Mouse (Mus musculus) forebrain, embryonic 15.5 days (tissue): ENCODE results near the gene Pde5a. TPM values are rescaled to one million over a fixed set of nuclear protein-coding genes. Genes with fewer than 3 reads are reported as not detected.

Experiments
- ATAC-seq: fragments of 200-750 bp; cut with Nextera tagmentation; replicated peaks from 2 replicates; pipeline ENCODE4 v1.8.0; 2017; ENCODE audit warnings: mild to moderate bottlenecking, moderate TSS enrichment, moderate library complexity
- H3K27ac ChIP-seq: fragments of 300-500 bp; sonication (generic); replicated peaks from 2 replicates; pipeline ENCODE4 v1.5.1; 2015; ENCODE audit warnings: mild to moderate bottlenecking, inconsistent platforms
- H3K27me3 ChIP-seq: fragments of 300-500 bp; sonication (generic); 2 replicates; pipeline ENCODE4 v1.6.1; 2015; ENCODE audit warnings: inconsistent platforms
- H3K36me3 ChIP-seq: fragments of 300-500 bp; sonication (generic); 2 replicates; pipeline ENCODE4 v1.6.1; 2015; ENCODE audit warnings: mild to moderate bottlenecking, inconsistent platforms
- H3K4me1 ChIP-seq: fragments of 300-500 bp; sonication (generic); 2 replicates; pipeline ENCODE4 v1.6.1; 2015; ENCODE audit warnings: inconsistent platforms
- H3K4me2 ChIP-seq: fragments of 300-500 bp; sonication (generic); replicated peaks from 2 replicates; pipeline ENCODE4 v1.6.1; 2015; ENCODE audit warnings: mild to moderate bottlenecking, inconsistent platforms
- H3K4me3 ChIP-seq: fragments of 300-500 bp; sonication (generic); 2 replicates; pipeline ENCODE4 v1.5.1; 2015; ENCODE audit warnings: mild to moderate bottlenecking, inconsistent platforms
- H3K9ac ChIP-seq: fragments of 300-500 bp; sonication (generic); replicated peaks from 2 replicates; pipeline ENCODE4 v1.6.1; 2015; ENCODE audit warnings: mild to moderate bottlenecking, inconsistent platforms
- H3K9me3 ChIP-seq: fragments of 300-500 bp; sonication (generic); 2 replicates; pipeline ENCODE4 v1.6.1; 2016; ENCODE audit warnings: inconsistent platforms
- WGBS: fragments of 180-500 bp; shearing (Covaris S2); methylation state at CpG from one replicate; pipeline ENCODE4 v1.1.7; 2015; ENCODE audit warnings: mixed read lengths; 5-methylcytosine and 5-hydroxymethylcytosine counted together
- polyA plus RNA-seq: library from polyadenylated mRNA; unstranded; fragments of >200 nt; fragmentation: Nextera tagmentation; extraction: Ambion mirVana; gene quantifications from 2 replicates; pipeline ENCODE4 v1.2.1, GENCODE M21; 2015

Pde5a gene
- polyA plus RNA-seq, 1 experiment from 2014 or later = 3.0 TPM

GRCm38 (mm10) chr3:122781417-122781816 lies 52.7 kb downstream of the Pde5a start:
- Histone ChIP-seq H3K9ac (no peak overlapping the region), H3K36me3 (no peaks in the 10 kb centered on the region), H3K27me3 (no peaks in the 10 kb centered on the region), H3K4me2 (no peak overlapping the region), H3K27ac (no peak overlapping the region), H3K4me3 (no peak overlapping the region), H3K9me3 (no peaks in the 10 kb centered on the region), H3K4me1 (no peaks in the 10 kb centered on the region)
- ATAC-seq = no peak
- WGBS = 27% methylated on average over 6 of the region's 6 CpGs

GRCm38 (mm10) chr3:122784245-122784644 lies 55.5 kb downstream of the Pde5a start:
- Histone ChIP-seq H3K4me2 (no peak overlapping the region), H3K36me3 (no peaks in the 10 kb centered on the region), H3K9ac (no peak overlapping the region), H3K4me1 (peaks cover 6% of the 10 kb centered on the region; the same call in 1 of the 2 replicates), H3K27ac (no peak overlapping the region), H3K4me3 (no peak overlapping the region), H3K27me3 (no peaks in the 10 kb centered on the region), H3K9me3 (no peaks in the 10 kb centered on the region)
- ATAC-seq = no peak
- 56% methylated on average over 1 of the region's 1 CpGs for WGBS

- peak; percentile 75 for ATAC-seq
- Histone ChIP-seq H3K4me3 (no peak overlapping the region), H3K27me3 (no peaks in the 10 kb centered on the region), H3K36me3 (no peaks in the 10 kb centered on the region; the same call in 1 of the 2 replicates), H3K4me1 (peaks cover 6% of the 10 kb centered on the region; the same call in 1 of the 2 replicates), H3K4me2 (no peak overlapping the region), H3K9ac (no peak overlapping the region), H3K9me3 (no peaks in the 10 kb centered on the region), H3K27ac (peak overlapping the region; percentile 76)
- WGBS = 66% methylated on average over 9 of the region's 9 CpGs
Measured at GRCm38 (mm10) chr3:122788314-122788713, 59.6 kb downstream of the Pde5a start.

- H3K4me3 ChIP-seq = no peak overlapping the region
- 91% methylated on average over 6 of the region's 6 CpGs for WGBS
- peaks cover 6% of the 10 kb centered on the region; the same call in 1 of the 2 replicates for H3K4me1 ChIP-seq
- H3K36me3 ChIP-seq = no peaks in the 10 kb centered on the region; the same call in 1 of the 2 replicates
- H3K27me3 ChIP-seq = no peaks in the 10 kb centered on the region
- ATAC-seq = no peak
- H3K9me3 ChIP-seq = no peaks in the 10 kb centered on the region
- H3K9ac ChIP-seq = no peak overlapping the region
- no peak overlapping the region for H3K27ac ChIP-seq
- H3K4me2 ChIP-seq = no peak overlapping the region
Measured at GRCm38 (mm10) chr3:122789544-122789943, 60.8 kb downstream of the Pde5a start.

- no peak overlapping the region for H3K4me3 ChIP-seq
- peak overlapping the region; percentile 15; the same call in 1 of the 2 replicates for H3K27ac ChIP-seq
- peaks cover 33% of the 10 kb centered on the region for H3K4me1 ChIP-seq
- H3K9me3 ChIP-seq = no peaks in the 10 kb centered on the region
- H3K4me2 ChIP-seq = no peak overlapping the region
- WGBS = 53% methylated on average over 6 of the region's 6 CpGs
- H3K27me3 ChIP-seq = no peaks in the 10 kb centered on the region
- H3K9ac ChIP-seq = no peak overlapping the region
- H3K36me3 ChIP-seq = no peaks in the 10 kb centered on the region
- no peak for ATAC-seq
Measured at GRCm38 (mm10) chr3:122800050-122800449, 71.3 kb downstream of the Pde5a start.

- Histone ChIP-seq H3K9ac (no peak overlapping the region), H3K4me2 (no peak overlapping the region)
- WGBS = 26% methylated on average over 10 of the region's 10 CpGs
Measured at GRCm38 (mm10) chr3:122800553-122801435, 72.0 kb downstream of the Pde5a start.

DNA sequence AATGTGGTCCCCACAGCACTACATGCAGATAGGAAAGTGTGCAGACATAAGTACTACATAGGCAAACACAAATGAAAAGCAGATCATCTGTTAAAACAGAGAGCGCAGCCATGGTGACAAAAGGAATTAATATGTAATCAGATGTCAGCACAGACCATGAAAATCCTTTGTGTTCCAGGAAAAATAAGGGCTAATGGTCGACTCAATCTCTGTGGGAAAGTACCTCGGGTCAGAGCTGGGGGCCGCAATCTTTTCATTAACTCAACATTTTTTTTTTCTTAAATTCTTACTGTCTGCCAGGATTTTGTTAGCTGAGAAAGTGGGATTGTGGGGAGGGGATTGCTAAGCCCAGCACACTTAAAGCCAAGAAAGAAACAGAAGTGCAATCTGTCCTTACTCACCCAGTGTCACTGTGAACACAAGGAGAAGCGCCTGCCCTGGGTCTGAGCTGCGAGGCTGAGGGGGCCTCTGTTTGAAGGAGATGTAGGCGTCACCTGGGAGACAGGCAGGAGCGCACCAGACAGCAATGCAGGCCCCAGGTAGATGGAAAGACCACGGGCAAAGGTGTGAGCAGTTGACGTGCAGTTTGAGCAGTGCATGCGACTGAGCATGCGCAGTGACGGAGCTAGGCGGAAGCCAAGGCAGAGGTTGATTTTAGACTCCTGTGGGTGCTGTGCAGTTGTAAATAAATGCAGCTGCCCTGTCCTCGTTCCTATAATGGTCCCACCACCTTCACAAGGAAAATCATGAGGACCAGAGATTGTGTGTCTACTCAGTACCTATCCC lies 72.9 kb downstream of the Pde5a start:
- WGBS = 64% methylated on average over 15 of the region's 15 CpGs

More at GRCm38 (mm10) chr3:122800553-122801435, 72.0 kb downstream of the Pde5a start:
- Histone ChIP-seq H3K27ac (peak overlapping the region; percentile 78), H3K4me1 (peaks cover 33% of the 10 kb centered on the region), H3K9me3 (no peaks in the 10 kb centered on the region), H3K36me3 (no peaks in the 10 kb centered on the region), H3K4me3 (no peak overlapping the region), H3K27me3 (no peaks in the 10 kb centered on the region)
- ATAC-seq = peak; percentile 27; the same call in 1 of the 2 replicates

GRCm38 (mm10) chr3:122807313-122807712 lies 78.6 kb downstream of the Pde5a start:
- no peak overlapping the region for H3K9ac ChIP-seq
- no peaks in the 10 kb centered on the region for H3K36me3 ChIP-seq
- 63% methylated on average over 8 of the region's 8 CpGs for WGBS
- no peaks in the 10 kb centered on the region for H3K27me3 ChIP-seq
- no peak for ATAC-seq
- no peak overlapping the region for H3K4me3 ChIP-seq
- no peaks in the 10 kb centered on the region for H3K9me3 ChIP-seq
- H3K4me2 ChIP-seq = no peak overlapping the region
- H3K4me1 ChIP-seq = peaks cover 8% of the 10 kb centered on the region
- no peak overlapping the region; the same call in 1 of the 2 replicates for H3K27ac ChIP-seq

More for the DNA sequence above, 72.9 kb downstream of the Pde5a start:
- H3K4me3 ChIP-seq = no peak overlapping the region
- H3K27ac ChIP-seq = peak overlapping the region; percentile 78
- ATAC-seq = peak; percentile 62
- no peaks in the 10 kb centered on the region for H3K9me3 ChIP-seq
- H3K27me3 ChIP-seq = no peaks in the 10 kb centered on the region
- H3K36me3 ChIP-seq = no peaks in the 10 kb centered on the region
- H3K4me1 ChIP-seq = peaks cover 33% of the 10 kb centered on the region
- H3K4me2 ChIP-seq = no peak overlapping the region
- H3K9ac ChIP-seq = no peak overlapping the region

DNA sequence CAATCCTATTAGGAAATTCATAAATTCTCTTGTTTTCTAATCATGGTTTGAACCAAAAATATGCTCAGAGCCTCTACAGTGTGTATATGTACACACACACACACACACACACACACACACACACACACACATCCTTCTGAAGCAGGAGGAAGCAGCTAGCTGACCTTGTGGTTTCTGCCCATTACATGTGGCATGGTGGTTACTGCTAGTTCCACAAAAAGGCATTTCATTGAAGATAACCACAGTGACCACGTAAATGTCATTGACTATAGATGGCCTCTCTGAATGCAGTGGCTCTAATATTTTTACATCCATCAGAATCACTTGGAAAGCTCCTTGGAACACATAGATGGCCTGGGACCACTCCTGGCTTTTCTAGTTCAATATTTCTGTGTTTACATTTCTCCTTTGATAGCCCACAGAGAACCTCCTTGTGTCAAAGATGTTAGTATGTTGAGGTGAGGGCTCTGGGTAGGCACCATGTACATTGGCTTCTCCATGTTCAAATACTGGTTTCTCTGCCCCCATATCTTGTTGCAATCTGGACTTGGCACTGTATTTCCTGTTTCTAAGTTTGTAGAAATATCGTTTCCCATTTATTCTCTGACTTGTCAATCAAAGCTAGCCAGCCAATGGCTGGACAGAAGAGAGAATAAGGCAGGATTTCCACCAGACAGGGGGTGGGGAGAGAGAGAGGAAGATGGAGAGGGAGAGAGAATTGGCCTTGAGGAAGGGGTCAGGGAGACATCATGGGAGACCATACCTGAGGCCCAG lies 81.5 kb downstream of the Pde5a start:
- Histone ChIP-seq H3K27me3 (no peaks in the 10 kb centered on the region), H3K9me3 (no peaks in the 10 kb centered on the region), H3K9ac (no peak overlapping the region), H3K36me3 (no peaks in the 10 kb centered on the region), H3K27ac (no peak overlapping the region), H3K4me1 (peaks cover 9% of the 10 kb centered on the region; the same call in 1 of the 2 replicates), H3K4me3 (no peak overlapping the region), H3K4me2 (no peak overlapping the region)
- ATAC-seq = no peak
- 95% methylated on average over 2 of the region's 2 CpGs for WGBS

- Histone ChIP-seq H3K4me2 (no peak overlapping the region), H3K9me3 (no peaks in the 10 kb centered on the region), H3K27me3 (no peaks in the 10 kb centered on the region), H3K27ac (no peak overlapping the region), H3K4me1 (peaks cover 9% of the 10 kb centered on the region; the same call in 1 of the 2 replicates), H3K36me3 (no peaks in the 10 kb centered on the region), H3K9ac (no peak overlapping the region), H3K4me3 (no peak overlapping the region)
- 91% methylated on average over 5 of the region's 5 CpGs for WGBS
- no peak for ATAC-seq
Measured at GRCm38 (mm10) chr3:122810986-122811385, 82.2 kb downstream of the Pde5a start.

DNA sequence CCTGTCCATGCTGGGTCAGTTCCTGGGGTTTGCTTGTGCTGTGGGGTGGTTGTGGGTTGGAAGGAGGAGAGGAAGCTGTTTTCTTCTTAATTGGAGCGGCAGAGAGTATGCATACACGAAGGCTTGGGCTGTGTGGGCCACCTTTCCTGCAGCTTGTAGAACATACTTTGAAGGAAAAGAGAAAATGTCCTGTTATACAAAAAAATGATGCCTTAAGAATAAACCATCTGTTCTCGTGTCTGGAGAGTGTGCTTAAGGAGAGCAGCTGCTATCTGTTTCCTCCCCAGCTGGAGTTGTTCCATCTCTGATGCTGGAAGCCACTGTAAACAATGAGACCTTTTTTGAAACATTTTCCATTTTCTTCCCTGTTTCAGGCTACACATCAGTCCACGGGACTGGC lies 85.8 kb downstream of the Pde5a start:
- 60% methylated on average over 4 of the region's 4 CpGs for WGBS
- Histone ChIP-seq H3K36me3 (no peaks in the 10 kb centered on the region), H3K27ac (peak overlapping the region; percentile 49), H3K27me3 (no peaks in the 10 kb centered on the region), H3K9me3 (no peaks in the 10 kb centered on the region), H3K4me2 (no peak overlapping the region), H3K9ac (no peak overlapping the region), H3K4me1 (peaks cover 9% of the 10 kb centered on the region; the same call in 1 of the 2 replicates), H3K4me3 (no peak overlapping the region)
- ATAC-seq = peak; percentile 55
